Mouse (Mus musculus): Measurements from ENCODE around the gene Tas2r126.

The Tas2r126 gene

GRCm38 (mm10) chr6:42484633-42485032, 50.3 kb downstream of the Tas2r126 start:
- DNase-seq (ENCODE audit: extremely low spot score, low read depth, low spot score) = no peak
